Mouse (Mus musculus) c-Kit-positive CD71-positive TER-119-negative erythroid progenitor cells, embryonic 14.5 days (primary cell): ENCODE measurements around the gene Adam10.

ENCODE experiments used
- DNase-seq: peaks from one replicate; pipeline ENCODE4 v3.0.0-alpha.2; 2013; ENCODE audit warnings: low read depth

Gene Adam10

GRCm38 (mm10) chr9:70788705-70789104 lies 109.9 kb downstream of the Adam10 start:
- no peak for DNase-seq

DNA sequence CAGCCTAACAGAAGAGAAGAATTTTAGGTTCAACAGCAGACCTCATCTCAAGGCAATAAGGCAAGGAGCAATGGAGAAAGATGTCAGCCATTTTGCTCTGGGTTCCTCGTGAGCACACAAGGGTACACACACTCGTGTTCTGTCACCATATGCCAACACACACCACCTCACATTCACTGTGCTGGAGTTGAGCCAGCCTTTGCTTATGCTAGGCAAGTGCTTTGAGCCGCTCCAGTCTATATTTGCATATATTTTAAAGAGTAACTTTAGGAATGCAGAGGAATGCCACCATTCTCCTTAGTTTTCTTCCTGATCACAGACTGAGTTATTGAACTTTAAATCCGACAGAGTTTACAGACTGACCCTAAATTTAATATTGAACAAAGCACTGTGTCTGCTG lies 111.8 kb downstream of the Adam10 start:
- no peak for DNase-seq

GRCm38 (mm10) chr9:70794643-70795438 lies 116.0 kb downstream of the Adam10 start:
- no peak for DNase-seq

- no peak for DNase-seq
Measured at GRCm38 (mm10) chr9:70795439-70795757, 116.6 kb downstream of the Adam10 start.

- DNase-seq, result no peak
Measured at GRCm38 (mm10) chr9:70800588-70801315, 122.0 kb downstream of the Adam10 start.

DNA sequence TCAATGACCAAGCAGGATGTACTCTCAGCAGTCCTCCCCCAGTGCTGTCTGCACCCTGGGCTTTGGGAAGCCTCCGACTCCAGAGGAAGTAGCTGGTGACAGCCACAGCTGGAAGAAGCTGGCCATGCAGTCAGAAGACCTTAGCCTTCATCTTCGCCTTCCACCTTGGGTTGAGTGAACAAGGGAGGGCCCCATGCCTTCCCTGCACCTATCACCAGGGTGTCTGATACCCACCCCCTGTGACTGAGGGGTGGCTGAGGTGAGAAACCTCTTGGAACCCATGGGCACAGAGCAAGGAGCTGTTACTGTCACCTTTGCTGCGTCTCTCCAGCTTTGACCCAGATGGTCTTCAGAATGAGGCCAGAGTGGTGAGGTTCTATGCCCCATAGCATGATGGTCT lies 123.0 kb downstream of the Adam10 start:
- DNase-seq, result no peak

GRCm38 (mm10) chr9:70802816-70803215 lies 124.0 kb downstream of the Adam10 start:
- DNase-seq, result no peak

DNA sequence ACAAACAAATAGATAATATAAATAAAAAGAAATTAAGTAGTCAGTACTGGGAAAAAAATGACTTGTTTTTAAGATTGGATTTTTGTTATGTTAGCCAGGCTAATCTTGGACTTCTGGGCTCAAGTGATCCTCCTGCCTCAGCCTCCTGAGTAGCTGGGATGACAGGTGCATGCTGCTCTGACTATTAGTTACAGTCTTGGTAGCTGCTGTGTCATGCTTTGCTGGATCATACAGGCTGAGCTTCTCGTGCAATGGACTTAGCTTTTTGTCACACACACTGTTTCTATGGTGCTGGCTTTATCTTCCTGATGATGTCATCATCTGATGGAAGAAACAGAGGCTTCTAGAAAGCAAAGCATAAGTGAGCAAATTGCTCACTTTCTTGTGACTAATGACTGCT lies 127.3 kb downstream of the Adam10 start:
- no peak for DNase-seq

GRCm38 (mm10) chr9:70807714-70808113 lies 128.9 kb downstream of the Adam10 start:
- DNase-seq, result no peak

DNA sequence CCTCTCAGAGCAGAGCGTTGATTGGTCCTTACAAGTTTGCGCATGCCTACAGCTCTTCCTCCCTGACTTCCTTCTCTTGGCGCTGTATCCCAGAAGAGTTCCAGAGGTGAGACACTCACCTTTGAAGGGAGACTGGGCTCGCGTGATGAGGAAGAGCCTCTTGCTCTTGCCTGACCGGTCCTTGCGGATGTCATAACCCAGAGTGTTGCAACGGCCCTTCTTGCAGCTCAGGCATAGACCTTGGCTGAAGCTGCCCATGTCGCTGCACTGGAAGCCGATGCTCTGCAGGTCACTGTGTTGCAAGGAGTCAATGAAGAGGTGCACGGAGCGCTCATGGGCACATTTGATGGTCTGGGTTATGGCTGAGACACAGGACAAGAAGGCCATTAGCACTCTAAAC lies 133.8 kb downstream of the Adam10 start:
- DNase-seq, result no peak

DNA sequence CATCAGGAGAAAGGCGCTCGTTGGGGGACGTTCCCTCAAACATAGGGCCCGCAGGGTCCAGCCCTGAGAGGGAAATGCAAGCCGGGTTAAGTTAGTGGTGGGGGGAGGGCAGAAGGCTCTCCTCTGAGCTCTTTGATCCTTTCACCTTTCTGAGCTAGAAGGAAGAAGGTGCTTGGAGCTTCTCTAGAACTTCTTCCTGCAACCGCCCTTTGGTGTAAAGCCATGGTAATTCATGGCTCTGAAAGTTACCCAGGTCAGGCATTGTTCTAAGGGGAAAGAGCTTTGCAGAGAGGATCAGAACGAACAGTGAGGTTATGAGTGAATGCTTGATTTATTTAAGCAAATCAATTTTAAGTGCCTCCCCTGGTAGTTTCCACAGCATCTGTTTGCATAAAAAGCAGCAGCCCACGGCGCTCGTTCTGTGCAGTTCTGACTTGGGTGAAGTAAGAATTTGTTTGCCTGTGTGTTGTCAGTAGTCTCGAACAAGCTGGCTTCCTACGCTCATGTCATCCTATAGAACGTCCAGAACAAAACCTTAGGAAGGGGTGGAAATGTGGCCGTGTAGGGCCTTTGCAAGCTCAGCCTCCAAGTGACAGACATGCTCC lies 138.0 kb downstream of the Adam10 start:
- DNase-seq, result no peak

DNA sequence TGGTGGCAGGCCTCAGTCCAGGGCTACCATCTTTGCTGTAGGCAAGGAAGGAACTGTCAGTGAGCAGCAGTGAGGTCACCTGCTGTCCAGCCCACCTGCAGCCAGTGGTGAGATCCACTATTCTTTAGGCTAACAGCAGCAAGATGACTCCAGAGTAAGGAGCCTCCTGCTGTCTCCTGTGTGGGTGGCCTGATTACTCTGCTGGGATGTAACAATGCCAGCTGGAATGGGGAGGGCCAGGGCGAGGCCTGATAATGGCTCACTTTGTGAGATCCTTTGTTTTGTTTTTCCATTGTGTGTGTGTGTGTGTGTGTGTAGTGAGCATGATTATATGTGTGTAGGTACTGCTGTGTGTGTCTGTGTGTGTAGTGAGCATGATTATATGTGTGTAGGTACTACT lies 138.6 kb downstream of the Adam10 start:
- DNase-seq, result no peak

DNA sequence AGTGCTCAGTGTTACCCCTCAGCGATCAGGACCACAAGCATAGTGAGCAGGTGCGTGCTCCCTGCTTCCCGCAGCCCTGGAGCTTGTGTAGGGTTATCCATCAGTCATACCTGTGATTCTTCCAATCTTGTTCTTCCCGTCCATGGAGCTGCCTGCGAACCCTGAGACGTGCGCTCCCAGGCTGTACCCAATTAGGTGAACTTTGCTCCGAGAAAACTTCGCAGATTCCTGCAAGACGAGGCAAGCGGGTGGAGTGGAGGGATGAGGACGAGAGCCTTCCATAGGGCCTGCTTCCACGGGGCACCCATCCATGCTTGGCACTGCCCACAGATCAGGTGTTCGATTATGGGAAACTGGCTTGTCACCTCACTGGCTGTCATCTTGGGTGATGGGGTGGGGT lies 139.9 kb downstream of the Adam10 start:
- DNase-seq, result no peak

GRCm38 (mm10) chr9:70824103-70824502 lies 145.3 kb downstream of the Adam10 start:
- no peak for DNase-seq

GRCm38 (mm10) chr9:70827911-70828310 lies 149.1 kb downstream of the Adam10 start:
- DNase-seq, result no peak
